Mouse (Mus musculus) brain, adult 10 weeks (tissue): ENCODE measurements around the gene Ucma. TPM values are rescaled to one million over a fixed set of nuclear protein-coding genes. Genes with fewer than 3 reads are reported as not detected.

ENCODE experiments used
- polyA plus RNA-seq: library from polyadenylated mRNA; stranded (reverse); fragments of 350-450 nt; fragmentation: Illumina TruSeq; extraction: RNeasy Lipid Tissue Mini Kit (QIAGEN cat#74804); gene quantifications from one replicate; pipeline ENCODE4 v1.2.3, GENCODE M21; 2015; ENCODE audit warnings: low read depth, low replicate concordance

Gene Ucma
- 3.9 TPM for polyA plus RNA-seq

DNA sequence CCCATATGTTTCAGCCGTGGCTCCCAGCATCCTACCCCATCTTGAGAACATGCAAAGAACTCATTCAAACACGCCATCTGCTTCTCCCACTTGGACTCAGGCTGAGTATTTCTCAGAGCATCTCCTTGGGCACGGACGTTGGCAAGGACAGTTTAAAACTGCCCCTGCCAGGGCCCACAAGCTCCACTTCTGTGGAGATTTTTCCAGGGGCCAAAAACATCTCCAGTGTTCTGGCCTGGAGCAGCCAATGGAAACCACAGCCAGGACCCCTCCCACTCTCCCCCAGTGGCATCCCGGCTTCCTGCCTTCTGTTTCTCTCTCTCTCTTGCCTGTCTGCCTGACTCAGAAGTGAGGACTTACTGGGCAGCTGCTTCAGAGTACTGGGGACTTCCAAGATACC lies at the start of gene Ucma:
TSS of gene Ucma (plus strand) at position 316 of the 400 bp plus-strand sequence.

DNA sequence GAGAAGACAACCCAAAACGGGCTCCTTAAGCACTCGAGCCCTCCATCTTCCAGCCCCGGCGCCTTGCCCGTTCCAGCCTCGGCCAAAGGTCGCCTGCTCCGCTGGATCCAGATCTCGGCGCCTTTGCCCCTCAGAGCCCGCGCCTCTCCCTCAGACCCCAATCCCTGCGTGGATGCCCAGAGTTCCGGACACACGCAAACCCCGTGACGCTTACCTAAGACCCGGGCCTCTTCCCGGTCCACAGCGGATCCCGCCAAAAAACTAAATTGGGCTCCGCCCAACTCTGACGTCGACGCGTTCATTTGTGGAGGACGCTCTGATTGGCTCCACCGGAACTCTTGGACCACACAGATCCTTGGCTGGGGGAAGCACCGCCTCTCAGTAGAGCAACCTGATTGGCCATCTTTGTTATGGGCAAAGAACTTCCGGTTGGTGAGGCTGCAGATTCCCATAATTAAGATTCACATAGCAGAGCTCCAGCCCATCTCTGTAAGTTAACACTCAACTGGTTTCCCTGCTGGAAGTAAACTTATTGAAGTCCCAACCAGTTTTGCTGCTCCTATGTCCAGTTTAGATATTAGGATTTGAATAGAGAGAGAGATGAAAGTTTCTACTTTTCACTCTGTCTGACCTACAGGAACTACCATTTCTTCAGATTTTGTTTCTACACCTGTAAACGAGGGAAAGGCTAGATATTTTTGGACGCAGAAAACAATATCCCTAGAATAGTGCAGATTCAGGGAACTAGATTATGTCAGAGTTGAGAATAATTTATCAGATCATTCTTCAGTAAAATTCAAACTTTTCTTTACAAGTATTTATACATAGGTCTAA lies 36.8 kb downstream of the Ucma start, which contains the start of gene Mcm10:
TSS of gene Mcm10 (minus strand) at position 301 of the 834 bp plus-strand sequence.

Other genes starting within 250 kb of the Ucma start
- gene Sephs1, start 94.6 kb upstream of the Ucma start, polyA plus RNA-seq = 19.7 TPM
- 176 TPM for gene Phyh, start 57.1 kb upstream of the Ucma start, polyA plus RNA-seq
- 1.2 TPM for gene Mcm10, start 36.7 kb downstream of the Ucma start, polyA plus RNA-seq
- 15.7 TPM for gene Optn, start 87.9 kb downstream of the Ucma start, polyA plus RNA-seq
- gene Ccdc3, start 161.7 kb downstream of the Ucma start, polyA plus RNA-seq = 9.6 TPM